Mouse (Mus musculus): Measurements from ENCODE around the gene Gm597. TPM values are rescaled to one million over a fixed set of nuclear protein-coding genes. Genes with fewer than 3 reads are reported as not detected.

The Gm597 gene
- not detected for total RNA-seq (2021)
- long read RNA-seq, experiment 1, result 0 reads
- long read RNA-seq, experiment 2, result 0 reads

DNA sequence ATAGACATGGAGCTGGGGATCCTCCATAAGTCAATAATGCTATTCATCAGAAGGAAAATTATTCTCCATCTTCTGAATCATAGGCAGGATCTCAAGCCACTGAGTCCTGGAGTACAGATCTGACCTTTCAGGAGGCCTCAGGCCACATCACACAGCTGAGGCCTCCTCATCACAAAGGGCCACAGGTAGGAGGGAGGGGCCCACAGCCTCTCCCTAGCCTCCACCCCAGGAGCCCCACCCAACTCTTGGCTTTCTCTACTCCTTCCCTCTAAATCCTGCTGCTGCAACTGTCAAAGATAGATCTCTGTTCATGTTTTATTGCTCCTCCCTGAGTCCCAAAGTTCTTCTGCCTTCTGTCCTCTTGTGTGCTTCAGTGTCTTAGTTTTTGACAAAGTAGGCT, at the start of gene Gm597:
TSS of gene Gm597 (minus strand) at position 101 of the 400 bp plus-strand sequence.
- TF ChIP-seq CTCF (conservative IDR thresholded peaks at IDR 0.05), result no peak
- DNase-seq (ENCODE audit: low spot score in 2 of 2), result no peak
- H3K4me3 ChIP-seq, result no peak within 1 kb of the TSS
- H3K27ac ChIP-seq, result no peak within 1 kb of the TSS

DNA sequence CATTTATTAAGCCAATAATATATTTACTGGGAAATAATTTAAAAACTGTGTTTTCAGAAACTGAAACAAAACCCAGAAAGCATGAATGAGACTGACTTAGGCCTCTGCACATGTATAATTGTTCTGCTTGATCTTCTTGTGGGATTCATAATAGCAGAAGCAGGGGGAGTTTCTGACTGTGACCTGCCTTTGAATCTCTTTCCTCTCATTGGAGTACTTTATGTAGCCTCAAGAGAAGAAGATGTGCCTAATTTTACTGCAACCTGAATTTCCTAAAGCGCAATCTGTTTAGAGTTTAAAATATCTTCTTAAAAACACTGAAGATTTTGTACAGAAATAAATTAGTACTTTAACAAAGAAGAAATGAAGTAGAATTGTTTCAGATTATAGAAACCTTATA, 27.6 kb upstream of the Gm597 start:
- no peak for TF ChIP-seq CTCF (conservative IDR thresholded peaks at IDR 0.05)
- no peak for DNase-seq (ENCODE audit: low spot score in 2 of 2)
- H3K27ac ChIP-seq, result no peak overlapping the region

DNA sequence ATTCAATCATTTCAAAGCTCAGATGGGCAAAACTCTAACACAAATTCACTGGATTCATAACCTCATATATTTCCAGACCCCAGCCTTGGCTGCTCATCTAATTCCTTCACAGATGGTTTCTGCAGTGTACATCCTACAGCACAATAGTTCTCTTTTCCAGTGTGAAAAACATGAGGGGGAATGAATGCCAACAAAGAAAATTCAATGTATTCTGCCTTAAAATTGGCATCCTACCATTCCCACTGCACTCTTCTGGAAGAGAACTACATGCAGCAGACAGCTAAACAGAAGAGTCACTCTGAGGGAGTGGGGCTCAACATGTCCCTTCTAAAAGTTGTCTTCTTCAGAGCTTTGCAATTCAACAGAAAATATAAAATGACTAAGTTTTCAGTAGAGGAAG, 26.6 kb upstream of the Gm597 start:
- H3K27ac ChIP-seq, result no peak overlapping the region
- no peak overlapping the region for H3K4me3 ChIP-seq
- no peak for DNase-seq (ENCODE audit: low spot score in 2 of 2)
- no peak for TF ChIP-seq CTCF (conservative IDR thresholded peaks at IDR 0.05)

More for the DNA sequence above, 27.6 kb upstream of the Gm597 start:
- H3K4me3 ChIP-seq, result no peak overlapping the region

DNA sequence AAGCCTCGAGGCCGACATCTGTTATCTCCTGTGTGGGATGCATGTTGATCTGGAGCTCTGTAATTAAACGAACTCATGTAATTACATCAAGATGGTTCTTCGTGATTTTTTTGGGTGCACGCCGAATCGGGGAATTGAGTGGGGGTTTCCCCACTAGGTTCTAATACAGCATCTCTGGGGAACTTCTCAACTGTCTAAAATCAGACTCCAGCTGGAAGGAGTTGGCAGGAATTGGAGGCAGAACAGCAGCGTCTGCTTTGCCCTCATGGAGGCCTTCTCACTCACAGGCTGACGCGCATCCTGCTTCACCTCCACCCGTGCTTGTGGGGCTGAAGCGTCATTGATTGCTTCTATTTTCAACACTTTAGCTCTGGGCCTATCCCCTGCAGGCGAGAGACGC, 20.8 kb upstream of the Gm597 start:
- H3K4me3 ChIP-seq, result no peak overlapping the region
- DNase-seq (ENCODE audit: low spot score in 2 of 2), result peak; percentile 44 to 49
- 0 out of 2 replicates have a peak overlapping the region, but pooled peaks have one; percentile 10 for H3K27ac ChIP-seq
- TF ChIP-seq CTCF (conservative IDR thresholded peaks at IDR 0.05), result no peak

All from layer of hippocampus, adult 2 months (tissue).